Mouse (Mus musculus) forebrain, embryonic 14.5 days (tissue): ENCODE data around the gene Tfap4. TPM values are rescaled to one million over a fixed set of nuclear protein-coding genes. Genes with fewer than 3 reads are reported as not detected.

Source experiments
- ATAC-seq: fragments of 200-750 bp; cut with Nextera tagmentation; 2 replicates; pipeline ENCODE4 v1.8.0; 2017; ENCODE audit warnings: mild to moderate bottlenecking, moderate library complexity
- DNase-seq: peaks from one replicate; pipeline ENCODE4 v3.0.0-alpha.2; 2015; ENCODE audit warnings: low spot score
- H3K27ac ChIP-seq: fragments of 300-500 bp; sonication (generic); 2 replicates; pipeline ENCODE4 v1.5.1; 2014; ENCODE audit warnings: low read depth, mild to moderate bottlenecking, control low read depth, low read length, moderate library complexity
- H3K27me3 ChIP-seq: fragments of 300-500 bp; sonication (generic); replicated peaks from 2 replicates; pipeline ENCODE4 v1.6.1; 2014; ENCODE audit warnings: low read length, control low read depth, mixed read lengths; ENCODE audit not compliant: control insufficient read depth, insufficient read depth
- H3K36me3 ChIP-seq: fragments of 300-500 bp; sonication (generic); 2 replicates; pipeline ENCODE4 v1.6.1; 2014; ENCODE audit warnings: low read length, control low read depth; ENCODE audit not compliant: control insufficient read depth, insufficient read depth
- H3K4me1 ChIP-seq: fragments of 300-500 bp; sonication (generic); 2 replicates; pipeline ENCODE4 v1.6.1; 2014; ENCODE audit warnings: antibody characterized with exemption, low read length, control low read depth; ENCODE audit not compliant: control insufficient read depth, insufficient read depth
- H3K4me2 ChIP-seq: fragments of 300-500 bp; sonication (generic); 2 replicates; pipeline ENCODE4 v1.6.1; 2014; ENCODE audit warnings: mild to moderate bottlenecking, control low read depth, low read length
- H3K4me3 ChIP-seq: fragments of 300-500 bp; sonication (generic); 2 replicates; pipeline ENCODE4 v1.5.1; 2014; ENCODE audit warnings: low read depth, low read length, control low read depth
- H3K9ac ChIP-seq: fragments of 300-500 bp; sonication (generic); 2 replicates; pipeline ENCODE4 v1.6.1; 2014; ENCODE audit warnings: mild to moderate bottlenecking, low read length, control low read depth, moderate library complexity
- H3K9me3 ChIP-seq: fragments of 300-500 bp; sonication (generic); replicated peaks from 2 replicates; pipeline ENCODE4 v1.6.1; 2016; ENCODE audit warnings: low read length, control low read depth, mixed read lengths; ENCODE audit not compliant: control insufficient read depth
- WGBS: fragments of 180-500 bp; shearing (Covaris S2); extraction: QIAGEN DNeasy Blood & Tissue Kit; methylation state at CpG from one replicate; pipeline ENCODE4 v1.1.7; 2014; 5-methylcytosine and 5-hydroxymethylcytosine counted together
- polyA plus RNA-seq: library from polyadenylated mRNA; unstranded; fragments of >200 nt; fragmentation: Nextera tagmentation; extraction: Ambion mirVana; gene quantifications from 2 replicates; pipeline ENCODE4 v1.2.1, GENCODE M21; 2014

Gene Tfap4
- polyA plus RNA-seq, 1 experiment from 2014 or later, result 9.1 TPM

- no peaks in the 10 kb centered on the region for H3K9me3 ChIP-seq
- H3K9ac ChIP-seq, result no peak overlapping the region
- no peak overlapping the region for H3K4me3 ChIP-seq
- DNase-seq, result no peak
- 83% methylated on average over 4 of the region's 4 CpGs for WGBS
- H3K27ac ChIP-seq, result no peak overlapping the region
- H3K27me3 ChIP-seq, result no peaks in the 10 kb centered on the region
- ATAC-seq, result no peak
- H3K4me2 ChIP-seq, result no peak overlapping the region
- H3K36me3 ChIP-seq, result no peaks in the 10 kb centered on the region
- H3K4me1 ChIP-seq, result no peaks in the 10 kb centered on the region
These were observed 38.5 kb downstream of the Tfap4 start for GRCm38 (mm10) chr16:4521074-4521667.

GRCm38 (mm10) chr16:4520673-4521072 is 39.0 kb downstream of the Tfap4 start:
- no peak overlapping the region for H3K27ac ChIP-seq
- H3K4me1 ChIP-seq, result no peaks in the 10 kb centered on the region
- H3K4me2 ChIP-seq, result no peak overlapping the region
- no peaks in the 10 kb centered on the region for H3K9me3 ChIP-seq
- no peak for DNase-seq
- no peaks in the 10 kb centered on the region for H3K27me3 ChIP-seq
- no peaks in the 10 kb centered on the region for H3K36me3 ChIP-seq
- H3K4me3 ChIP-seq, result no peak overlapping the region
- ATAC-seq, result no peak
- H3K9ac ChIP-seq, result no peak overlapping the region
- 72% methylated on average over 8 of the region's 8 CpGs for WGBS

GRCm38 (mm10) chr16:4519825-4520224 is 39.8 kb downstream of the Tfap4 start:
- H3K27ac ChIP-seq, result no peak overlapping the region
- no peaks in the 10 kb centered on the region for H3K27me3 ChIP-seq
- no peak overlapping the region for H3K4me3 ChIP-seq
- no peak overlapping the region for H3K9ac ChIP-seq
- 88% methylated on average over 2 of the region's 2 CpGs for WGBS
- ATAC-seq (no peak), DNase-seq (no peak)
- H3K4me1 ChIP-seq, result no peaks in the 10 kb centered on the region
- no peak overlapping the region for H3K4me2 ChIP-seq
- no peaks in the 10 kb centered on the region for H3K36me3 ChIP-seq
- no peaks in the 10 kb centered on the region for H3K9me3 ChIP-seq

GRCm38 (mm10) chr16:4519157-4519556 is 40.5 kb downstream of the Tfap4 start:
- no peak for DNase-seq
- Histone ChIP-seq H3K27me3 (no peaks in the 10 kb centered on the region), H3K4me1 (no peaks in the 10 kb centered on the region), H3K4me3 (no peak overlapping the region), H3K36me3 (no peaks in the 10 kb centered on the region), H3K9ac (no peak overlapping the region), H3K4me2 (no peak overlapping the region), H3K27ac (no peak overlapping the region), H3K9me3 (no peaks in the 10 kb centered on the region)
- 49% methylated on average over 4 of the region's 4 CpGs for WGBS
- no peak for ATAC-seq

- no peak for DNase-seq
- no peaks in the 10 kb centered on the region for H3K27me3 ChIP-seq
- ATAC-seq, result no peak
These were observed 41.7 kb downstream of the Tfap4 start for GRCm38 (mm10) chr16:4517906-4518305.

GRCm38 (mm10) chr16:4514383-4514782 is 45.3 kb downstream of the Tfap4 start:
- whole genome bisulfite sequencing, result 89% methylated on average over 3 of the region's 3 CpGs
- no peaks in the 10 kb centered on the region for H3K27me3 ChIP-seq

More at GRCm38 (mm10) chr16:4517906-4518305, 41.7 kb downstream of the Tfap4 start:
- Histone ChIP-seq H3K9ac (no peak overlapping the region), H3K27ac (no peak overlapping the region), H3K4me3 (no peak overlapping the region), H3K4me1 (no peaks in the 10 kb centered on the region), H3K4me2 (no peak overlapping the region), H3K9me3 (no peaks in the 10 kb centered on the region), H3K36me3 (no peaks in the 10 kb centered on the region)
- 73% methylated on average over 2 of the region's 2 CpGs for WGBS

GRCm38 (mm10) chr16:4512661-4513438 is 46.8 kb downstream of the Tfap4 start:
- 78% methylated on average over 3 of the region's 3 CpGs for WGBS

More at GRCm38 (mm10) chr16:4514383-4514782, 45.3 kb downstream of the Tfap4 start:
- Histone ChIP-seq H3K36me3 (no peaks in the 10 kb centered on the region), H3K9me3 (no peaks in the 10 kb centered on the region), H3K4me3 (no peak overlapping the region), H3K27ac (no peak overlapping the region), H3K4me1 (no peaks in the 10 kb centered on the region), H3K4me2 (no peak overlapping the region), H3K9ac (no peak overlapping the region)
- no peak for ATAC-seq
- no peak for DNase-seq

GRCm38 (mm10) chr16:4511371-4511770 is 48.3 kb downstream of the Tfap4 start:
- Histone ChIP-seq H3K4me1 (no peaks in the 10 kb centered on the region), H3K4me3 (no peak overlapping the region), H3K4me2 (no peak overlapping the region), H3K36me3 (no peaks in the 10 kb centered on the region), H3K27ac (no peak overlapping the region), H3K9me3 (no peaks in the 10 kb centered on the region), H3K27me3 (no peaks in the 10 kb centered on the region), H3K9ac (no peak overlapping the region)
- DNase-seq, result no peak
- no peak for ATAC-seq
- WGBS, result 90% methylated on average over 2 of the region's 2 CpGs

More at GRCm38 (mm10) chr16:4512661-4513438, 46.8 kb downstream of the Tfap4 start:
- no peaks in the 10 kb centered on the region for H3K36me3 ChIP-seq
- H3K4me2 ChIP-seq, result no peak overlapping the region
- DNase-seq, result no peak
- H3K9ac ChIP-seq, result no peak overlapping the region
- no peak overlapping the region for H3K4me3 ChIP-seq
- no peak overlapping the region for H3K27ac ChIP-seq
- H3K9me3 ChIP-seq, result no peaks in the 10 kb centered on the region
- no peaks in the 10 kb centered on the region for H3K27me3 ChIP-seq
- no peak for ATAC-seq
- no peaks in the 10 kb centered on the region for H3K4me1 ChIP-seq

- Histone ChIP-seq H3K36me3 (no peaks in the 10 kb centered on the region), H3K4me1 (no peaks in the 10 kb centered on the region), H3K4me2 (no peak overlapping the region), H3K9me3 (no peaks in the 10 kb centered on the region), H3K27ac (no peak overlapping the region), H3K4me3 (no peak overlapping the region), H3K27me3 (no peaks in the 10 kb centered on the region), H3K9ac (no peak overlapping the region)
- 84% methylated on average over 3 of the region's 3 CpGs for WGBS
- ATAC-seq, result no peak
- DNase-seq, result no peak
These were observed 53.5 kb downstream of the Tfap4 start for GRCm38 (mm10) chr16:4506181-4506580.
